Mouse (Mus musculus) CH12.LX (cell line): ENCODE measurements around the gene Olfr91. TPM values are rescaled to one million over a fixed set of nuclear protein-coding genes. Genes with fewer than 3 reads are reported as not detected.

Experiments used
- DNase-seq: peaks from one replicate; pipeline ENCODE4 v3.0.0-alpha.2; 2013; ENCODE audit errors: extremely low read depth
- H3K27ac ChIP-seq: 2 replicates; pipeline ENCODE4 v1.5.1; 2012; ENCODE audit warnings: low read depth, mild to moderate bottlenecking, control low read depth, moderate library complexity; ENCODE audit not compliant: insufficient read depth
- H3K27me3 ChIP-seq: replicated peaks from 2 replicates; pipeline ENCODE3; 2012; ENCODE audit warnings: inconsistent platforms
- H3K36me3 ChIP-seq, 2 experiments: replicated peaks in 1 of 2; 2 replicates each; pipeline versions ENCODE3 to v1.6.1; 2012; ENCODE audit warnings: inconsistent platforms in 1 of 2, low read length in 1 of 2, mild to moderate bottlenecking in 1 of 2, mixed read lengths in 1 of 2, moderate library complexity in 1 of 2; ENCODE audit not compliant: control insufficient read depth in 1 of 2, insufficient read depth in 1 of 2
- H3K4me1 ChIP-seq, 2 experiments: 2 replicates each; pipeline ENCODE4 v1.6.1; 2012; ENCODE audit warnings: inconsistent platforms in 1 of 2, moderate library complexity in 1 of 2; ENCODE audit not compliant: insufficient read depth in 2 of 2, control insufficient read depth in 1 of 2
- H3K4me2 ChIP-seq: 2 replicates; pipeline ENCODE4 v1.6.1; 2012; ENCODE audit warnings: low read depth, mild to moderate bottlenecking, control low read depth; ENCODE audit not compliant: poor library complexity, insufficient read depth, severe bottlenecking
- H3K4me3 ChIP-seq, 3 experiments: fragments of 150-350 bp in 1 of 3; sonication (generic) in 1 of 3; replicated peaks in 1 of 3; 2 replicates each; pipeline versions ENCODE3 to v1.5.1; 2011 to 2012; ENCODE audit warnings: low read depth in 2 of 3, low read length in 2 of 3, mild to moderate bottlenecking in 2 of 3, moderate library complexity in 2 of 3, control low read depth in 1 of 3, improper control_type of control experiment in 1 of 3, inconsistent platforms in 1 of 3, mixed read lengths in 1 of 3; ENCODE audit not compliant: poor library complexity in 1 of 3
- H3K79me2 ChIP-seq: replicated peaks from 2 replicates; pipeline ENCODE4 v1.6.1; 2012; ENCODE audit warnings: mild to moderate bottlenecking, moderate library complexity; ENCODE audit not compliant: control insufficient read depth, poor library complexity, insufficient read depth, severe bottlenecking; ENCODE audit errors: extremely low read depth
- H3K9ac ChIP-seq: 2 replicates; pipeline ENCODE4 v1.6.1; 2012; ENCODE audit warnings: low read depth, mild to moderate bottlenecking, control low read depth, moderate library complexity; ENCODE audit not compliant: insufficient read depth
- H3K9me3 ChIP-seq: replicated peaks from 2 replicates; pipeline ENCODE3; 2012; ENCODE audit warnings: low read length, inconsistent platforms, mixed read lengths
- BHLHE40 ChIP-seq: IDR thresholded peaks from 2 replicates; pipeline ENCODE4 v1.6.1; 2011; ENCODE audit warnings: mild to moderate bottlenecking, low read depth, low read length, improper control_type of control experiment
- EP300 ChIP-seq: IDR thresholded peaks from 2 replicates; pipeline ENCODE4 v1.6.1; 2011; ENCODE audit warnings: low read length, improper control_type of control experiment
- MAX ChIP-seq: IDR thresholded peaks from 2 replicates; pipeline ENCODE4 v1.6.1; 2011; ENCODE audit warnings: low read length, improper control_type of control experiment
- POLR2AphosphoS2 ChIP-seq: IDR thresholded peaks from 2 replicates; pipeline ENCODE4 v1.6.1; 2011; ENCODE audit warnings: low read depth, low read length, improper control_type of control experiment
- UBTF ChIP-seq: IDR thresholded peaks from 2 replicates; pipeline ENCODE4 v1.6.1; 2012; ENCODE audit warnings: low read depth, mild to moderate bottlenecking, inconsistent platforms, low read length, improper control_type of control experiment, moderate library complexity
- USF1 ChIP-seq: IDR thresholded peaks from 2 replicates; pipeline ENCODE4 v1.6.1; 2014; ENCODE audit warnings: low read depth, mild to moderate bottlenecking, inconsistent platforms, low read length, improper control_type of control experiment
- dilution Hi-C: fragments of 300-500 bp; cut with MboI; formaldehyde crosslinking; loops from 2 replicates; pipeline ENCODE4 v1.14.3; 2020; ENCODE audit warnings: low sequenced_read_pairs; ENCODE audit not compliant: extremely low pct_unique_long_range_greater_than_20kb, extremely low pct_ligation_motif_present
- in situ Hi-C: fragments of 300-500 bp; cut with MboI; formaldehyde crosslinking; loops from 3 replicates; pipeline ENCODE4 v1.14.3; 2019; ENCODE audit warnings: low sequenced_read_pairs, low pct_ligation_motif_present, low pct_unique_long_range_greater_than_20kb, mixed read lengths
- polyA plus RNA-seq: library from polyadenylated mRNA; unstranded; fragments of >175 nt; gene quantifications from 2 replicates; pipeline ENCODE4 v1.2.1, GENCODE M21; 2012; ENCODE audit warnings: low read depth; ENCODE audit not compliant: insufficient read length
- total RNA-seq, 2 experiments: library from RNA; depleted of rRNA; stranded (reverse); fragments of 300-350 nt in 1 of 2; fragments of >200 nt in 1 of 2; gene quantifications; 2 replicates each; pipeline ENCODE4 v1.2.3; 2012 to 2014

The Olfr91 gene
- total and polyA plus RNA-seq, 3 experiments: not detected

DNA sequence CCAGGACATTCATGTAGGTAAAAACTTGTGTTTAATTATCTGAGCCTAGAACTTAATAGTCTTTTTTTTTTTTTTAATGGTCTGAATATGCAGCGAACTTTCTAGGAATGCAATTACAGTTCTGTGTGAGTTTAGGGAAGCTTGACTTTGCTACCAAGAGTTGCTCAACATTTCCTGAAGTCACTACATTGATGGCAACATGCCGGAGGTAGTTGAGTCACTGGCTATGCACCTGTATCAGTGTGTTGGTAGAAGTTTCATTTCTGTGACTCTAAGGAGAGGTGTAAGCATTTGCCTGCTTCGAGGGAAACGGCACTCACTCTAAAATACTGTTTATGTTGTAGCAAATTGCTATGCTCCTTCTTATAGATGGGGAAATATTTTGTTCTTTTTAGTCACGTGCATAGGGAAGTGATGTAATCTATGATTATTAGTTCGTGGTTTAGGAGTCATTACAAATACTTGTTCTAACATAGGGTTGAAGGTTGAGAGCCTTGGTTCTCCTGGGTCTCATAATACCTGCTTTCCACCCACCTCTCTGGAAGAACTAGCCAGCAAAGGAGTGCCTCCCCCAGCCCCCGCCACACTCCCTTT is 53.3 kb downstream of the Olfr91 start:
- peaks cover 3 to 13% of the 10 kb centered on the region in 2 experiments for H3K36me3 ChIP-seq
- H3K9me3 ChIP-seq: no peaks in the 10 kb centered on the region
- in situ Hi-C loops (no loop called here), dilution Hi-C loops (no loop called here)
- H3K27me3 ChIP-seq: peaks cover 6% of the 10 kb centered on the region
- DNase-seq: no peak
- H3K79me2 ChIP-seq: no peaks in the 10 kb centered on the region
- H3K4me2 ChIP-seq: peak overlapping the region; percentile 72
- peaks cover 6 to 20% of the 10 kb centered on the region in 2 experiments for H3K4me1 ChIP-seq
- H3K9ac ChIP-seq: peak overlapping the region; percentile 64; the same call in 1 of the 2 replicates
- H3K4me3 ChIP-seq: peak overlapping the region in 1 of 3 experiments; percentile 48
- peak; percentile 42; the same call in 1 of the 2 replicates for TF ChIP-seq MAX
- TF ChIP-seq BHLHE40: peak; percentile 72
- peak; percentile 17; the same call in 1 of the 2 replicates for TF ChIP-seq EP300
- no peak for TF ChIP-seq UBTF
- no peak for TF ChIP-seq POLR2AphosphoS2
- TF ChIP-seq USF1: no peak
- TF ChIP-seq, all 38 proteins: peak for 3
- H3K27ac ChIP-seq: no peak overlapping the region

Other genes starting within 250 kb of the Olfr91 start
Only the 20 nearest of the 27 such genes appear.
- gene Rnf39, start 155.4 kb downstream of the Olfr91 start, total RNA-seq (2012; rRNA removed): not detected in 2 replicates
- gene Rnf39, start 155.4 kb downstream of the Olfr91 start, total RNA-seq (2014; rRNA removed): not detected in 2 replicates
- 0.40 TPM in 1 of 2 replicates, not detected in the other for gene Rnf39, start 155.4 kb downstream of the Olfr91 start, polyA plus RNA-seq
- gene Ppp1r11, start 146.5 kb downstream of the Olfr91 start, total RNA-seq (2012; rRNA removed): 208 and 209 TPM in 2 replicates
- gene Ppp1r11, start 146.5 kb downstream of the Olfr91 start, total RNA-seq (2014; rRNA removed): 120 and 128 TPM in 2 replicates
- gene Ppp1r11, start 146.5 kb downstream of the Olfr91 start, polyA plus RNA-seq: 238 and 276 TPM in 2 replicates
- gene Znrd1, start 139.7 kb downstream of the Olfr91 start, total RNA-seq (2012; rRNA removed): 66.9 and 80.3 TPM in 2 replicates
- gene Znrd1, start 139.7 kb downstream of the Olfr91 start, total RNA-seq (2014; rRNA removed): 66.8 and 67.3 TPM in 2 replicates
- 74.5 and 98.1 TPM in 2 replicates for gene Znrd1, start 139.7 kb downstream of the Olfr91 start, polyA plus RNA-seq
- gene Znrd1as, start 139.7 kb downstream of the Olfr91 start, total RNA-seq (2012; rRNA removed): 8.1 and 8.6 TPM in 2 replicates
- gene Znrd1as, start 139.7 kb downstream of the Olfr91 start, total RNA-seq (2014; rRNA removed): 8.5 and 8.6 TPM in 2 replicates
- 9.3 and 13.0 TPM in 2 replicates for gene Znrd1as, start 139.7 kb downstream of the Olfr91 start, polyA plus RNA-seq
- gene 2410137M14Rik, start 117.0 kb downstream of the Olfr91 start, total RNA-seq (2012; rRNA removed): not detected in 2 replicates
- gene 2410137M14Rik, start 117.0 kb downstream of the Olfr91 start, total RNA-seq (2014; rRNA removed): 0.31 TPM in 1 of 2 replicates, not detected in the other
- 0.40 TPM in 1 of 2 replicates, not detected in the other for gene 2410137M14Rik, start 117.0 kb downstream of the Olfr91 start, polyA plus RNA-seq
- 0.84 and 1.1 TPM in 2 replicates for gene H2-M5, start 108.7 kb downstream of the Olfr91 start, total RNA-seq (2012; rRNA removed)
- 0.58 and 1.1 TPM in 2 replicates for gene H2-M5, start 108.7 kb downstream of the Olfr91 start, total RNA-seq (2014; rRNA removed)
- 2.2 and 3.6 TPM in 2 replicates for gene H2-M5, start 108.7 kb downstream of the Olfr91 start, polyA plus RNA-seq
- gene Zfp57, start 97.1 kb downstream of the Olfr91 start, total RNA-seq (2012; rRNA removed): not detected in 2 replicates
- gene Zfp57, start 97.1 kb downstream of the Olfr91 start, total RNA-seq (2014; rRNA removed): not detected in 2 replicates
- gene Zfp57, start 97.1 kb downstream of the Olfr91 start, polyA plus RNA-seq: 0.10 and 0.26 TPM in 2 replicates
- not detected in 2 replicates for gene Mog, start 74.9 kb downstream of the Olfr91 start, total RNA-seq (2012; rRNA removed)
- not detected in 2 replicates for gene Mog, start 74.9 kb downstream of the Olfr91 start, total RNA-seq (2014; rRNA removed)
- gene Mog, start 74.9 kb downstream of the Olfr91 start, polyA plus RNA-seq: not detected in 2 replicates
- 4.7 TPM in 2 replicates for gene Gabbr1, start 52.3 kb downstream of the Olfr91 start, total RNA-seq (2012; rRNA removed)
- 1.8 and 2.1 TPM in 2 replicates for gene Gabbr1, start 52.3 kb downstream of the Olfr91 start, total RNA-seq (2014; rRNA removed)
- gene Gabbr1, start 52.3 kb downstream of the Olfr91 start, polyA plus RNA-seq: 10.2 and 11.6 TPM in 2 replicates
- gene Olfr90, start 9.8 kb downstream of the Olfr91 start, total RNA-seq (2012; rRNA removed): not detected in 2 replicates
- gene Olfr90, start 9.8 kb downstream of the Olfr91 start, total RNA-seq (2014; rRNA removed): not detected in 2 replicates
- not detected in 2 replicates for gene Olfr90, start 9.8 kb downstream of the Olfr91 start, polyA plus RNA-seq
- gene Olfr92, start 21.8 kb upstream of the Olfr91 start, total RNA-seq (2012; rRNA removed): not detected in 2 replicates
- gene Olfr92, start 21.8 kb upstream of the Olfr91 start, total RNA-seq (2014; rRNA removed): not detected in 2 replicates
- gene Olfr92, start 21.8 kb upstream of the Olfr91 start, polyA plus RNA-seq: not detected in 2 replicates
- not detected in 2 replicates for gene Olfr93, start 63.2 kb upstream of the Olfr91 start, total RNA-seq (2012; rRNA removed)
- not detected in 2 replicates for gene Olfr93, start 63.2 kb upstream of the Olfr91 start, total RNA-seq (2014; rRNA removed)
- not detected in 2 replicates for gene Olfr93, start 63.2 kb upstream of the Olfr91 start, polyA plus RNA-seq
- 0.21 and 0.47 TPM in 2 replicates for gene Ubd, start 95.6 kb upstream of the Olfr91 start, total RNA-seq (2012; rRNA removed)
- gene Ubd, start 95.6 kb upstream of the Olfr91 start, total RNA-seq (2014; rRNA removed): not detected in 2 replicates
- gene Ubd, start 95.6 kb upstream of the Olfr91 start, polyA plus RNA-seq: not detected in 2 replicates
- gene Olfr94, start 102.7 kb upstream of the Olfr91 start, total RNA-seq (2012; rRNA removed): not detected in 2 replicates
- gene Olfr94, start 102.7 kb upstream of the Olfr91 start, total RNA-seq (2014; rRNA removed): not detected in 2 replicates
- gene Olfr94, start 102.7 kb upstream of the Olfr91 start, polyA plus RNA-seq: not detected in 2 replicates
- gene Olfr95, start 114.8 kb upstream of the Olfr91 start, total RNA-seq (2012; rRNA removed): not detected in 2 replicates
- not detected in 2 replicates for gene Olfr95, start 114.8 kb upstream of the Olfr91 start, total RNA-seq (2014; rRNA removed)
- gene Olfr95, start 114.8 kb upstream of the Olfr91 start, polyA plus RNA-seq: not detected in 2 replicates
- gene Olfr96, start 121.9 kb upstream of the Olfr91 start, total RNA-seq (2012; rRNA removed): not detected in 2 replicates
- not detected in 2 replicates for gene Olfr96, start 121.9 kb upstream of the Olfr91 start, total RNA-seq (2014; rRNA removed)
- not detected in 2 replicates for gene Olfr96, start 121.9 kb upstream of the Olfr91 start, polyA plus RNA-seq
- gene Olfr97, start 139.1 kb upstream of the Olfr91 start, total RNA-seq (2012; rRNA removed): not detected in 2 replicates
- not detected in 2 replicates for gene Olfr97, start 139.1 kb upstream of the Olfr91 start, total RNA-seq (2014; rRNA removed)
- gene Olfr97, start 139.1 kb upstream of the Olfr91 start, polyA plus RNA-seq: not detected in 2 replicates
- 0.21 TPM in 1 of 2 replicates, not detected in the other for gene Olfr98, start 165.5 kb upstream of the Olfr91 start, total RNA-seq (2012; rRNA removed)
- not detected in 2 replicates for gene Olfr98, start 165.5 kb upstream of the Olfr91 start, total RNA-seq (2014; rRNA removed)
- 0.44 and 0.70 TPM in 2 replicates for gene Olfr98, start 165.5 kb upstream of the Olfr91 start, polyA plus RNA-seq
- 72.2 and 88.6 TPM in 2 replicates for gene H2-M3, start 171.9 kb upstream of the Olfr91 start, total RNA-seq (2012; rRNA removed)
- 71.7 and 72.8 TPM in 2 replicates for gene H2-M3, start 171.9 kb upstream of the Olfr91 start, total RNA-seq (2014; rRNA removed)
- 46.1 and 49.0 TPM in 2 replicates for gene H2-M3, start 171.9 kb upstream of the Olfr91 start, polyA plus RNA-seq
- 0.08 and 0.25 TPM in 2 replicates for gene Olfr99, start 185.2 kb upstream of the Olfr91 start, total RNA-seq (2012; rRNA removed)
- not detected in 2 replicates for gene Olfr99, start 185.2 kb upstream of the Olfr91 start, total RNA-seq (2014; rRNA removed)
- gene Olfr99, start 185.2 kb upstream of the Olfr91 start, polyA plus RNA-seq: 2.2 and 3.4 TPM in 2 replicates